Mouse (Mus musculus) neural tube, embryonic 15.5 days (tissue): ENCODE results near the gene Nckipsd. TPM values are rescaled to one million over a fixed set of nuclear protein-coding genes. Genes with fewer than 3 reads are reported as not detected.

Source experiments
- ATAC-seq: fragments of 200-750 bp; cut with Nextera tagmentation; 2 replicates; pipeline ENCODE4 v1.8.0; 2017; ENCODE audit warnings: mild to moderate bottlenecking, moderate TSS enrichment, moderate library complexity; ENCODE audit not compliant: low FRiP score
- H3K27ac ChIP-seq: fragments of 300-500 bp; sonication (generic); replicated peaks from 2 replicates; pipeline ENCODE4 v1.5.1; 2015; ENCODE audit warnings: mild to moderate bottlenecking, inconsistent platforms
- H3K27me3 ChIP-seq: fragments of 300-500 bp; sonication (generic); replicated peaks from 2 replicates; pipeline ENCODE4 v1.6.1; 2015; ENCODE audit warnings: inconsistent platforms
- H3K36me3 ChIP-seq: fragments of 300-500 bp; sonication (generic); 2 replicates; pipeline ENCODE4 v1.6.1; 2015; ENCODE audit warnings: inconsistent platforms
- H3K4me1 ChIP-seq: fragments of 300-500 bp; sonication (generic); 2 replicates; pipeline ENCODE4 v1.6.1; 2015; ENCODE audit warnings: inconsistent platforms
- H3K4me2 ChIP-seq: fragments of 300-500 bp; sonication (generic); 2 replicates; pipeline ENCODE4 v1.6.1; 2015; ENCODE audit warnings: inconsistent platforms, mild to moderate bottlenecking, moderate library complexity
- H3K4me3 ChIP-seq: fragments of 300-500 bp; sonication (generic); replicated peaks from 2 replicates; pipeline ENCODE4 v1.5.1; 2015; ENCODE audit warnings: mild to moderate bottlenecking, inconsistent platforms
- H3K9ac ChIP-seq: fragments of 300-500 bp; sonication (generic); replicated peaks from 2 replicates; pipeline ENCODE4 v1.6.1; 2015; ENCODE audit warnings: mild to moderate bottlenecking, inconsistent platforms
- H3K9me3 ChIP-seq: fragments of 300-500 bp; sonication (generic); replicated peaks from 2 replicates; pipeline ENCODE4 v1.6.1; 2016; ENCODE audit warnings: inconsistent platforms
- WGBS: fragments of 180-500 bp; shearing (Covaris S2); methylation state at CpG from one replicate; pipeline ENCODE4 v1.1.7; 2015; ENCODE audit warnings: mixed read lengths; 5-methylcytosine and 5-hydroxymethylcytosine counted together
- microRNA-seq: library from miRNA; unstranded; fragments of <30 nt; microRNA quantifications from one replicate; pipeline ENCODE4, GENCODE M21; 2017
- polyA plus RNA-seq: library from polyadenylated mRNA; unstranded; fragments of >200 nt; fragmentation: Nextera tagmentation; extraction: Ambion mirVana; gene quantifications from 2 replicates; pipeline ENCODE4 v1.2.1, GENCODE M21; 2015

Nckipsd gene
- polyA plus RNA-seq, 1 experiment from 2014 or later = 40.0 TPM

- Histone ChIP-seq H3K4me3 (peak overlapping the region; percentile 83), H3K36me3 (peaks cover 40% of the 10 kb centered on the region), H3K27ac (peak overlapping the region; percentile 86), H3K27me3 (0 out of 2 replicates have a peak, but pooled peaks cover 4% of the 10 kb centered on the region), H3K9ac (peak overlapping the region; percentile 68), H3K4me2 (peak overlapping the region; percentile 78), H3K4me1 (peaks cover 21% of the 10 kb centered on the region), H3K9me3 (no peaks in the 10 kb centered on the region)
- 2% methylated on average over 25 of the region's 25 CpGs for WGBS
- ATAC-seq = peak; percentile 93
Measured at GRCm38 (mm10) chr9:108853635-108854240, 45.6 kb downstream of the Nckipsd start.

- peak; percentile 87 for ATAC-seq
- Histone ChIP-seq H3K4me3 (peak overlapping the region; percentile 83), H3K27ac (peak overlapping the region; percentile 86), H3K4me2 (peak overlapping the region; percentile 78), H3K4me1 (peaks cover 21% of the 10 kb centered on the region), H3K27me3 (0 out of 2 replicates have a peak, but pooled peaks cover 4% of the 10 kb centered on the region), H3K9ac (peak overlapping the region; percentile 68), H3K9me3 (no peaks in the 10 kb centered on the region), H3K36me3 (peaks cover 40% of the 10 kb centered on the region)
- 0% methylated on average over 28 of the region's 28 CpGs for WGBS
Measured at GRCm38 (mm10) chr9:108854241-108854696, 46.1 kb downstream of the Nckipsd start.

DNA sequence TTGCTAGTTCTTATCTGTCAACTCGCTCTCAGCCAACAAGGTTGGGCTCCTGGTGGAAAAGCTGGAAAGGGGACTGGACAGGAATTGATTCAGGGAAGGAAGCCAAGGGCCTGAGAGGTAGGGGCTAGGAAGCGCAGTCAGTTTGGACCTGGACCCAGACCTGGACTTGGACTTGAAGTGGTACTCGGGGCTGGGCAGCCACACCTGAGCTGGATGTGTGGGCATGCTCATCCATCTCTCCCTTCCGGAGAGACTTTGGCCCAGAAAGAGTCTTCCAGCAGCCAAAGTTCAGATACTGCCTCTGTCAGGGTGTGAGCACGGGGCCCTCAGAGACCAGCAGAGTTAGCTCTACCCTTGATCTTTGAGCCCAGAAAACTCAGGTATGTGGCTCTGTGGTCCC is 47.2 kb downstream of the Nckipsd start:
- ATAC-seq = no peak
- WGBS = 64% methylated on average over 5 of the region's 5 CpGs
- peaks cover 41% of the 10 kb centered on the region for H3K36me3 ChIP-seq
- H3K27me3 ChIP-seq = 0 out of 2 replicates have a peak, but pooled peaks cover 4% of the 10 kb centered on the region
- H3K4me3 ChIP-seq = 0 out of 2 replicates have a peak overlapping the region, but pooled peaks have one; percentile 83
- H3K4me1 ChIP-seq = peaks cover 18% of the 10 kb centered on the region
- no peaks in the 10 kb centered on the region for H3K9me3 ChIP-seq
- H3K27ac ChIP-seq = no peak overlapping the region
- H3K4me2 ChIP-seq = no peak overlapping the region; the same call in 1 of the 2 replicates
- 0 out of 2 replicates have a peak overlapping the region, but pooled peaks have one; percentile 14 for H3K9ac ChIP-seq

DNA sequence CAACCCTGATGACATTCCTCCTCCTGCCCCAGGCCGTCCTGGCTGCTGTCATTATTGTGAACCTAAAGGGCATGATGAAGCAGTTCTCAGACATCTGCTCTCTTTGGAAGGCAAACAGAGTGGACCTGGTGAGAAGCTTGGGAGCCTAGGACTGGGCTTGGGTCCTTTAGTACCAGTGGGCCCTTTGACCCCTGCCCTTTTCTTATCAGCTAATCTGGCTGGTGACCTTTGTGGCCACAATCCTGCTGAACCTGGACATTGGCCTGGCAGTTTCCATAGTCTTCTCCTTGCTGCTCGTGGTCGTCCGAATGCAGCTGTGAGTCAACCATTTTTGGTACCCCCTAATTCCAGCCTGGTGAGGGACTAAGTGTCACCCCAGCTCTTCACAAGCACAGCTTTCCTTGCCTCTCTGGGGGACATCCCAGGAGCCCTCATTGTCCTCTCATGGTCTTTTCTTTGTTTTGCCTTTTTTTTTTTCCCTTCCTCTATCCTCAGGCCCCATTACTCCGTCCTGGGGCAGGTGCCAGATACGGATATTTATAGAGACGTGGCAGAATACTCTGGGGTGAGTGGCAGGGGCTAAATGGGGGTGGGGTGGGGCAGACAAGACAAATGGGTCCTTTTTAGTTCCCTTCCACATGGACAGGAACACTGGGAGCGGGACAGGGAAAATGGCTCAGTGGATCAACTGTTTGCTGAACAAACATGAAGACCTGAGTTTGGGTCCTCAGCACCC is 50.8 kb downstream of the Nckipsd start:
- Histone ChIP-seq H3K4me3 (no peak overlapping the region), H3K4me1 (peaks cover 11% of the 10 kb centered on the region), H3K27me3 (0 out of 2 replicates have a peak, but pooled peaks cover 4% of the 10 kb centered on the region), H3K4me2 (no peak overlapping the region), H3K36me3 (peaks cover 46% of the 10 kb centered on the region), H3K9ac (no peak overlapping the region), H3K27ac (no peak overlapping the region), H3K9me3 (no peaks in the 10 kb centered on the region)
- WGBS = 76% methylated on average over 8 of the region's 8 CpGs
- no peak for ATAC-seq

Small RNA genes lying within 50 kb of the gene (microRNA-seq; reads per million reads assigned to microRNA genes)
- not detected for gene Gm23156

Other genes with a start within 250 kb of the Nckipsd start
- gene Impdh2, start 248.1 kb upstream of the Nckipsd start, polyA plus RNA-seq = 105 and 130 TPM in 2 replicates
- 75.0 and 78.2 TPM in 2 replicates for gene Ndufaf3, start 240.9 kb upstream of the Nckipsd start, polyA plus RNA-seq
- gene Dalrd3, start 238.5 kb upstream of the Nckipsd start, polyA plus RNA-seq = 279 and 285 TPM in 2 replicates
- gene Wdr6, start 229.6 kb upstream of the Nckipsd start, polyA plus RNA-seq = 247 and 279 TPM in 2 replicates
- gene P4htm, start 210.7 kb upstream of the Nckipsd start, polyA plus RNA-seq = 36.4 and 44.2 TPM in 2 replicates
- gene Arih2, start 159.0 kb upstream of the Nckipsd start, polyA plus RNA-seq = 44.4 and 47.3 TPM in 2 replicates
- 41.4 and 49.4 TPM in 2 replicates for gene Slc25a20, start 146.3 kb upstream of the Nckipsd start, polyA plus RNA-seq
- 50.6 and 59.5 TPM in 2 replicates for gene Prkar2a, start 119.1 kb upstream of the Nckipsd start, polyA plus RNA-seq
- 187 and 210 TPM in 2 replicates for gene Ip6k2, start 24.6 kb upstream of the Nckipsd start, polyA plus RNA-seq
- 8.2 and 10.8 TPM in 2 replicates for gene Celsr3, start 18.0 kb downstream of the Nckipsd start, polyA plus RNA-seq
- 16.8 and 18.6 TPM in 2 replicates for gene Slc26a6, start 44.9 kb downstream of the Nckipsd start, polyA plus RNA-seq
- 0.32 TPM in 1 of 2 replicates, not detected in the other for gene Tmem89, start 106.3 kb downstream of the Nckipsd start, polyA plus RNA-seq
- 511 and 515 TPM in 2 replicates for gene Uqcrc1, start 128.3 kb downstream of the Nckipsd start, polyA plus RNA-seq
- gene Col7a1, start 145.2 kb downstream of the Nckipsd start, polyA plus RNA-seq = 1.8 and 2.8 TPM in 2 replicates
- gene Ucn2, start 177.6 kb downstream of the Nckipsd start, polyA plus RNA-seq = not detected in 2 replicates
- 26.3 and 30.1 TPM in 2 replicates for gene Pfkfb4, start 183.4 kb downstream of the Nckipsd start, polyA plus RNA-seq
- 78.4 and 93.0 TPM in 2 replicates for gene Shisa5, start 230.2 kb downstream of the Nckipsd start, polyA plus RNA-seq